In the genomic region with DNA sequence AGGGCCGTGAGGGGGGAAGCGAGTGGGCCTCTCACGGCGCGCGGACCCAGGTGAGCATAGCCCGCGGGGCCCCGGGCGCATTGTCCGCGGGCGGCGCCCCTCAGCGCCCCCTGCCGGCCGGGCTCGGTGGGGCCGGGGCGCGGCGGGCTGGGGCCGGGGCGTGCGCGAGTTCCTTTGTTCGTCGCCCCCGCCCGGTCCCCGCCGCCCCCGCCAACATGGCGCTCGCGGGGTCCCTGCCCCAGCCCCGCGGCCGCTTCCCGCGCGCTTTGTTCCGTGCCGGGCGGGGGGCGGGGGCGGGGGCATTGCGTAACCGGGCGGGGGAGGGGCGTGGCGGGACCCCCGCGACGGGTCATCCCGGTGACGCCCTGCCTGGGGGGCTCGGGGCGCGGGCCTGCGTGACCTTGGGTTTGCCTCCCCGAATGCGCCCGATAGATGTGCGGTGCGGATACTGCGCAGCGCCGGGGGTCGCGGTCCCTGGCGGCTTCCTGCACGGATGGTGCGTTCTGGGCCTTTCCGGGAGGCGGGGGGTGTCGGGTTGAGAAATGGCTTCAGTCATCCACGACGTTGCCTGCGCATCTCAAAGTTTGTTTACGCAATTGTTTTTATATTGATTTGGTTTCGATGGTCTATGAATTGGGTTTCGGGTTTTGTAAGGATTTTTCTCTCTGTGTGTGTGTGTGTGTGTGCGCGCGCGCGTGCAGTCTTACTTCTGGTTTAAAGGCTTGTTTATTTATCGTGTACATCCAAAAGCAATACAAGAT, we compare ENCODE assay signal across 8 mouse cellular contexts. TPM values are rescaled to one million over a fixed set of nuclear protein-coding genes. Genes with fewer than 3 reads are reported as not detected.
DNase-seq lines count a peak whose midpoint lies in the region; ATAC-seq and TF ChIP-seq lines count a peak whose summit lies in the region.

No protein-coding gene starts in this region.

- peak overlapping the region; percentile 88 for H3K9ac ChIP-seq in hindbrain, embryonic 12.5 days

- ATAC-seq in hindbrain, embryonic 12.5 days (ENCODE audit: low FRiP score) = peak; percentile 71

- WGBS in cerebellum, adult 2 months = 1% methylated on average over 44 of the region's 89 CpGs
- 1% methylated on average over 69 of the region's 89 CpGs for WGBS in hindbrain, embryonic 12.5 days

- TF ChIP-seq POLR2A in cerebellum, adult 2 months (IDR thresholded peaks at IDR 0.05; ENCODE audit: borderline replicate concordance, insufficient read depth, low read length) = no peak

- peaks cover 7% of the 10 kb centered on the region for H3K36me3 ChIP-seq in hindbrain, embryonic 12.5 days

- H3K4me2 ChIP-seq in hindbrain, embryonic 12.5 days (replicated peaks) = peak overlapping the region; percentile 56

- peak; percentile 55 for DNase-seq in ES-CJ7 (ENCODE audit: low read depth, low spot score)
- DNase-seq in cerebellum, adult 2 months = peak; percentile 60 to 69
- peak; percentile 54 to 66 for DNase-seq in frontal cortex, postnatal 10 days (ENCODE audit: low spot score in 2 of 2)
- DNase-seq in layer of hippocampus, postnatal 25 days (ENCODE audit: extremely low spot score in 1 of 2, low spot score in 1 of 2) = peak; percentile 50 to 65
- DNase-seq in lung, postnatal 10 days = peak; percentile 77
- DNase-seq in ovary, postnatal 10 days (ENCODE audit: low spot score) = peak; percentile 57
- DNase-seq in thymus, postnatal 10 days (ENCODE audit: low spot score in 2 of 2) = peak; percentile 68 to 74

- H3K27ac ChIP-seq in cerebellum, adult 2 months (ENCODE audit: insufficient read depth, low read length) = peak overlapping the region; percentile 89
- peak overlapping the region; percentile 95 for H3K27ac ChIP-seq in hindbrain, embryonic 12.5 days

- no peaks in the 10 kb centered on the region for H3K27me3 ChIP-seq in cerebellum, adult 2 months (ENCODE audit: control insufficient read depth, insufficient read depth, low read length)
- no peaks in the 10 kb centered on the region for H3K27me3 ChIP-seq in hindbrain, embryonic 12.5 days

- H3K4me1 ChIP-seq in cerebellum, adult 2 months (ENCODE audit: control insufficient read depth, insufficient read depth, low read length) = no peaks in the 10 kb centered on the region; the same call in 1 of the 2 replicates
- peaks cover 12% of the 10 kb centered on the region for H3K4me1 ChIP-seq in hindbrain, embryonic 12.5 days

- peak overlapping the region; percentile 87 for H3K4me3 ChIP-seq in cerebellum, adult 2 months (replicated peaks; ENCODE audit: insufficient read depth, low read depth, low read length)
- peak overlapping the region; percentile 88 for H3K4me3 ChIP-seq in hindbrain, embryonic 12.5 days

- H3K9me3 ChIP-seq in hindbrain, embryonic 12.5 days (replicated peaks) = peaks cover 6% of the 10 kb centered on the region; the same call in 1 of the 2 replicates

- no peak for TF ChIP-seq CTCF in cerebellum, adult 2 months (IDR thresholded peaks at IDR 0.05; ENCODE audit: borderline replicate concordance, insufficient read depth, low read depth, low read length)

RNA-seq across cellular contexts. Expression of a gene that starts 0.5 kb away (rescaled TPM):
- polyA plus RNA-seq in cerebellum, adult 2 months (2012; rRNA removed) = 61.6 and 68.0 TPM in 2 replicates
- 129 and 132 TPM in 2 replicates for polyA plus RNA-seq in hindbrain, embryonic 12.5 days (2016; fragmentation: Nextera tagmentation; extraction: Ambion mirVana)
- total RNA-seq in layer of hippocampus, postnatal 25 days (2021) = 100 to 1,000 TPM; 164 TPM

Comparison
In these comparisons a context has a peak if more than half of its experiments do, and no peak if none do; other contexts are left out.
1. Peak in every context shown above with its lines: DNase-seq, ATAC-seq, H3K4me3 ChIP-seq and H3K27ac ChIP-seq.